Mouse (Mus musculus) thymus, adult 2 months (tissue): Measurements from ENCODE around the gene Vwa7.

Experiments used
- CTCF ChIP-seq: fragments of 200-500 bp; IDR thresholded peaks from 2 replicates; pipeline ENCODE4 v1.5.1; 2012; ENCODE audit warnings: mild to moderate bottlenecking, control low read depth, low read length, moderate library complexity, borderline replicate concordance; ENCODE audit not compliant: control insufficient read depth, poor library complexity, insufficient read depth; ENCODE audit errors: extremely low read depth
- POLR2A ChIP-seq: fragments of 200-500 bp; IDR thresholded peaks from 2 replicates; pipeline ENCODE4 v1.6.1; 2012; ENCODE audit warnings: mild to moderate bottlenecking, low read length, control low read depth, moderate library complexity; ENCODE audit not compliant: control insufficient read depth, poor library complexity, insufficient read depth; ENCODE audit errors: extremely low read depth

GRCm38 (mm10) chr17:35039121-35039873 lies 22.9 kb downstream of the Vwa7 start:
- TF ChIP-seq POLR2A: no peak
- no peak for TF ChIP-seq CTCF
